Mouse (Mus musculus) thymus, adult 2 months (tissue): ENCODE results near the gene Tspan9.

Experiments used
- CTCF ChIP-seq: fragments of 200-500 bp; IDR thresholded peaks from 2 replicates; pipeline ENCODE4 v1.5.1; 2012; ENCODE audit warnings: mild to moderate bottlenecking, control low read depth, low read length, moderate library complexity, borderline replicate concordance; ENCODE audit not compliant: control insufficient read depth, poor library complexity, insufficient read depth; ENCODE audit errors: extremely low read depth
- POLR2A ChIP-seq: fragments of 200-500 bp; IDR thresholded peaks from 2 replicates; pipeline ENCODE4 v1.6.1; 2012; ENCODE audit warnings: mild to moderate bottlenecking, low read length, control low read depth, moderate library complexity; ENCODE audit not compliant: control insufficient read depth, poor library complexity, insufficient read depth; ENCODE audit errors: extremely low read depth

- TF ChIP-seq POLR2A, result no peak
- TF ChIP-seq CTCF, result no peak
Observed at GRCm38 (mm10) chr6:128179247-128179646, 35.9 kb upstream of the Tspan9 start.
